Mouse (Mus musculus) kidney, embryonic 15.5 days (tissue): ENCODE data around the gene Ankrd13d. TPM values are rescaled to one million over a fixed set of nuclear protein-coding genes. Genes with fewer than 3 reads are reported as not detected.
A peak's percentile ranks its signal among the peaks of the same experiment; 100 is the strongest.
"Not testable (repeated sequence)": the region's sequence is repeated elsewhere in the genome, so short reads cannot be mapped to it uniquely, and the experiment has no call there.

Experiments used
- ATAC-seq: fragments of 200-750 bp; cut with Nextera tagmentation; replicated peaks from 2 replicates; pipeline ENCODE4 v1.8.0; 2017; ENCODE audit warnings: moderate TSS enrichment; ENCODE audit not compliant: low FRiP score
- H3K27ac ChIP-seq: fragments of 300-500 bp; sonication (generic); 2 replicates; pipeline ENCODE4 v1.5.1; 2015; ENCODE audit warnings: mild to moderate bottlenecking, inconsistent platforms
- H3K27me3 ChIP-seq: fragments of 300-500 bp; sonication (generic); 2 replicates; pipeline ENCODE4 v1.6.1; 2015; ENCODE audit warnings: inconsistent platforms
- H3K36me3 ChIP-seq: fragments of 300-500 bp; sonication (generic); 2 replicates; pipeline ENCODE4 v1.6.1; 2015; ENCODE audit warnings: inconsistent platforms
- H3K4me1 ChIP-seq: fragments of 300-500 bp; sonication (generic); 2 replicates; pipeline ENCODE4 v1.6.1; 2015; ENCODE audit warnings: inconsistent platforms
- H3K4me2 ChIP-seq: fragments of 300-500 bp; sonication (generic); 2 replicates; pipeline ENCODE4 v1.6.1; 2015; ENCODE audit warnings: moderate library complexity, mild to moderate bottlenecking, inconsistent platforms
- H3K4me3 ChIP-seq: fragments of 300-500 bp; sonication (generic); replicated peaks from 2 replicates; pipeline ENCODE4 v1.5.1; 2015; ENCODE audit warnings: mild to moderate bottlenecking, inconsistent platforms
- H3K9ac ChIP-seq: fragments of 300-500 bp; sonication (generic); 2 replicates; pipeline ENCODE4 v1.6.1; 2015; ENCODE audit warnings: mild to moderate bottlenecking, inconsistent platforms
- H3K9me3 ChIP-seq: fragments of 300-500 bp; sonication (generic); replicated peaks from 2 replicates; pipeline ENCODE4 v1.6.1; 2016; ENCODE audit warnings: inconsistent platforms
- WGBS: fragments of 180-500 bp; shearing (Covaris S2); methylation state at CpG from one replicate; pipeline ENCODE4 v1.1.7; 2015; ENCODE audit warnings: mixed read lengths; 5-methylcytosine and 5-hydroxymethylcytosine counted together
- polyA plus RNA-seq: library from polyadenylated mRNA; unstranded; fragments of >200 nt; fragmentation: Nextera tagmentation; extraction: Ambion mirVana; gene quantifications from 2 replicates; pipeline ENCODE4 v1.2.1, GENCODE M21; 2015

The Ankrd13d gene
- polyA plus RNA-seq, 1 experiment from 2014 or later: 8.3 TPM

DNA sequence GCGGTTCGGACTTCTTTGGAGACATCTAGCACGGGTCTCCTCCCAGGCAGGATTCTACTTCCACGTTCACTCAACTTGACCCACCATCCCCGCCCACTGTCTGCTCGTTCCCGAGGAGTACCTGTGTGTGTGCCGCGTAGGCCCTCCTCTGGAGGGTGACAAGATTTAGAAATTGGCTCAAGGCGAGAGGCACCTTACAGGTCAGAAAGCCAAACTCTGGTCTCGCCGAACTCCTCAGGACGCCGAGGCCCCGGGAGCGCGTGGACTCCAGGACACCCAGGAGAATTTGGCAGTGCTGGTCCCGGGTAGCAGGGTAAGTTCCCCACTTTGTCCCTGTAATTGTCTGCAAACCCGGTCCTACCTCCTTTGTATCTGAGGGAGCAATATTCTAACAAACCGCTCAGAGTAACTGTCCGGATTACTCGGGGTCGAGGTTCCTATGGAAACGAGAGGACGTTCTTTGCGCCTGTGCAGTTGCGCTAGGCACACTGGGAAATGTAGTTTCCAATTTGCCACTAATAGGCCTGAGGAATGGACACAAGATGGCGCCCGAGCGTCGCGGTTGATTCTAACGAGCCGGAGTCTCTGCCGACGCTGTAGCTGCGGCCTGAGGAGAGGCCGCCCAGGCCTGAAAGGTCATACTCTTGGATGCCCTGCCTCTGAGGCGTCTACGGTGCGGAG is 25.6 kb downstream of the Ankrd13d start:
- peaks cover 13% of the 10 kb centered on the region for H3K4me1 ChIP-seq
- peak overlapping the region; percentile 68 for H3K4me3 ChIP-seq
- H3K27ac ChIP-seq: peak overlapping the region; percentile 29; the same call in 1 of the 2 replicates
- H3K4me2 ChIP-seq: peak overlapping the region; percentile 94
- H3K9ac ChIP-seq: peak overlapping the region; percentile 53
- no peaks in the 10 kb centered on the region for H3K36me3 ChIP-seq
- peak; percentile 91 for ATAC-seq
- WGBS: under 1% methylated on average over 41 of the region's 41 CpGs
- H3K27me3 ChIP-seq: no peaks in the 10 kb centered on the region
- no peaks in the 10 kb centered on the region for H3K9me3 ChIP-seq

DNA sequence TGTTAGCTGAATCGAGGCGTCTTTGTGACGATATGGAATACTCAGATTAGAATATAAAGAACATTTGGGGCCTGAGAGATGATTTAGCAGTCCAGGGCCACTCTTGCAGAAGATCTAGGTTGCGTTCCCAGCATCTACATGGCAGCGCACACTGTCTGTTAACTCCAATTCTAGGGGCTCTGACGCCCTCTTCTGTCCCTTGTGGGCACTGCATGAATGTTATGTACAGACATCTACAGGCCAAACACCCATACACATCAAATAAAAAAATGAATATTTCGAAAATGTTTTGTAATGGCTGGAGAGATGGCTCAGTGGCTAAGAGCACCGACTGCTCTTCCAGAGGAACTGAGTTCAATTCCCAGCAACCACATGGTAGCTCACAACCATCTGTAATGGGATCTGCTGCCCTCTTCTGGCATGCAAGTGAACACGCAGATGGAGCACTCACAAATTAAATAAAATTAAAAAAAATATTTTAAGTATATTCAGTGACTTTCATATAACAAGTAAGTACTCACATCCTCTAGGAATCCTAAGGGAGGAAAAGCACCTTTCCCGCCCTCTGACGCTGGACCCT is 27.3 kb downstream of the Ankrd13d start:
- no peak overlapping the region for H3K9ac ChIP-seq
- no peak overlapping the region for H3K4me2 ChIP-seq
- no peak overlapping the region for H3K4me3 ChIP-seq
- no peaks in the 10 kb centered on the region for H3K27me3 ChIP-seq
- peaks cover 13% of the 10 kb centered on the region for H3K4me1 ChIP-seq
- no peak for ATAC-seq
- 77% methylated on average over 11 of the region's 11 CpGs for WGBS
- no peak overlapping the region for H3K27ac ChIP-seq
- no peaks in the 10 kb centered on the region for H3K9me3 ChIP-seq
- no peaks in the 10 kb centered on the region for H3K36me3 ChIP-seq

DNA sequence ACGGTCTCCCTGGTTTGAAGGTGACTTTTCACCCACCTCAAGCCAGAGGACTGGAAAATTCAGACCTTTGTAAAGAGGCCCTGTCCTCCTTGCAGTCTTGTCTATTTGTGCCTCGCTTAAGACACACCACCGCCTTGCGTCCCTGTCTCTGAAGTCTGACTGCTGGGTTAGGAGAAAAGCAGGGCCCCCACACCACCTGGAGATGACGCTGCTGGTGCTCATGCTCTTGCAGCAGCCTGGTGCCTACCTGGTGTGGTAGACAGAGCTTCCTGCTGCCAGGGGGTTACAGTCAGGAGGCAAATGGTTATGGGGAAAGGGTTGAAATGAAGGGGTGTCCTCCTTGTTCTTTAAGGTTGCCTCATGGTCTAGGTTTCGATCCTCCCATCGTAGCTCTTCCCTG is 28.7 kb downstream of the Ankrd13d start:
- Histone ChIP-seq H3K9me3 (no peaks in the 10 kb centered on the region), H3K4me1 (peaks cover 13% of the 10 kb centered on the region), H3K27ac (no peak overlapping the region), H3K4me2 (no peak overlapping the region), H3K27me3 (no peaks in the 10 kb centered on the region), H3K36me3 (no peaks in the 10 kb centered on the region), H3K9ac (no peak overlapping the region), H3K4me3 (no peak overlapping the region)
- 86% methylated on average over 7 of the region's 7 CpGs for WGBS
- no peak for ATAC-seq

GRCm38 (mm10) chr19:4248683-4249082 is 34.3 kb downstream of the Ankrd13d start:
- not testable (repeated sequence) for H3K4me3 ChIP-seq, H3K4me2 ChIP-seq, H3K9ac ChIP-seq, H3K36me3 ChIP-seq, H3K9me3 ChIP-seq, H3K27me3 ChIP-seq, H3K4me1 ChIP-seq, ATAC-seq, H3K27ac ChIP-seq
- 71% methylated on average over 1 of the region's 1 CpGs for WGBS

GRCm38 (mm10) chr19:4247010-4247409 is 35.9 kb downstream of the Ankrd13d start:
- ATAC-seq: no peak
- H3K4me2 ChIP-seq: no peak overlapping the region

GRCm38 (mm10) chr19:4244775-4245174 is 38.2 kb downstream of the Ankrd13d start:
- ATAC-seq: no peak
- Histone ChIP-seq H3K4me3 (no peak overlapping the region), H3K4me1 (peaks cover 9% of the 10 kb centered on the region), H3K36me3 (no peaks in the 10 kb centered on the region), H3K4me2 (no peak overlapping the region), H3K27me3 (no peaks in the 10 kb centered on the region), H3K9ac (no peak overlapping the region), H3K9me3 (no peaks in the 10 kb centered on the region), H3K27ac (no peak overlapping the region)
- 85% methylated on average over 6 of the region's 6 CpGs for WGBS

More at GRCm38 (mm10) chr19:4247010-4247409, 35.9 kb downstream of the Ankrd13d start:
- Histone ChIP-seq H3K27ac (no peak overlapping the region), H3K27me3 (no peaks in the 10 kb centered on the region), H3K36me3 (no peaks in the 10 kb centered on the region), H3K9me3 (no peaks in the 10 kb centered on the region), H3K4me3 (no peak overlapping the region), H3K9ac (no peak overlapping the region), H3K4me1 (no peaks in the 10 kb centered on the region)
- WGBS: 46% methylated on average over 1 of the region's 1 CpGs

- 66% methylated on average over 3 of the region's 3 CpGs for WGBS
- H3K27ac ChIP-seq: no peak overlapping the region
These were observed 40.5 kb downstream of the Ankrd13d start for GRCm38 (mm10) chr19:4242416-4242815.

GRCm38 (mm10) chr19:4240247-4240668 is 42.7 kb downstream of the Ankrd13d start:
- no peak overlapping the region for H3K9ac ChIP-seq
- no peaks in the 10 kb centered on the region for H3K9me3 ChIP-seq
- H3K4me2 ChIP-seq: no peak overlapping the region
- H3K27ac ChIP-seq: no peak overlapping the region
- WGBS: 35% methylated on average over 8 of the region's 8 CpGs
- ATAC-seq: no peak
- peaks cover 17% of the 10 kb centered on the region for H3K4me1 ChIP-seq
- H3K4me3 ChIP-seq: no peak overlapping the region
- no peaks in the 10 kb centered on the region for H3K27me3 ChIP-seq
- no peaks in the 10 kb centered on the region for H3K36me3 ChIP-seq

More at GRCm38 (mm10) chr19:4242416-4242815, 40.5 kb downstream of the Ankrd13d start:
- Histone ChIP-seq H3K9me3 (no peaks in the 10 kb centered on the region), H3K4me1 (peaks cover 17% of the 10 kb centered on the region), H3K4me2 (no peak overlapping the region), H3K4me3 (no peak overlapping the region), H3K9ac (no peak overlapping the region), H3K36me3 (no peaks in the 10 kb centered on the region), H3K27me3 (no peaks in the 10 kb centered on the region)
- ATAC-seq: no peak

- no peaks in the 10 kb centered on the region for H3K27me3 ChIP-seq
- peaks cover 40% of the 10 kb centered on the region for H3K4me1 ChIP-seq
- no peak for ATAC-seq
- H3K36me3 ChIP-seq: no peaks in the 10 kb centered on the region
- no peak overlapping the region for H3K9ac ChIP-seq
- no peak overlapping the region for H3K4me3 ChIP-seq
- no peaks in the 10 kb centered on the region for H3K9me3 ChIP-seq
- 71% methylated on average over 4 of the region's 4 CpGs for WGBS
- no peak overlapping the region for H3K4me2 ChIP-seq
- H3K27ac ChIP-seq: no peak overlapping the region
These were observed 48.4 kb downstream of the Ankrd13d start for GRCm38 (mm10) chr19:4234548-4234947.

DNA sequence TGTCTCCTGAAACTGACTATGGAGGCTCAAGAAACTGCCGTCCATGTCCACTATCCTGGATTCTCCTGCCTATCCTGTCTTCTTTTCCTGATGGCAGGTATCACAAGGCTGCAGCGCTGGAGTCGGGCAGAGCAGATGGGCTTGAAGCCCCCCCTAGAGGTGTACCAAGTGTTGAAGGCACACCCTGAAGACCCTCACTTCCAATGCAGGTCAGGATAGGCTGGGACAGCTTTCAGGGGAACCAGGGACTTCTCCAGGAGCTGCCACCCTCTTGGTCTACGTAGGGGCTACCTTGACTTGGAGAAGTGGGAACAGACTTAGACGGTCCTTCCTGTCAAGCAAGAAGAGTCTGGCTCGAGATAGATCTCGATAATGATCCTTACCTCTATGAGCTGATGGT is 50.3 kb downstream of the Ankrd13d start:
- H3K4me3 ChIP-seq: peak overlapping the region; percentile 53; the same call in 1 of the 2 replicates
- no peaks in the 10 kb centered on the region for H3K36me3 ChIP-seq
- H3K27me3 ChIP-seq: no peaks in the 10 kb centered on the region
- H3K9me3 ChIP-seq: no peaks in the 10 kb centered on the region
- 84% methylated on average over 7 of the region's 7 CpGs for WGBS
- H3K4me2 ChIP-seq: peak overlapping the region; percentile 67
- ATAC-seq: no peak
- H3K4me1 ChIP-seq: peaks cover 51% of the 10 kb centered on the region
- 0 out of 2 replicates have a peak overlapping the region, but pooled peaks have one; percentile 53 for H3K9ac ChIP-seq
- H3K27ac ChIP-seq: peak overlapping the region; percentile 95

- Histone ChIP-seq H3K27ac (peak overlapping the region; percentile 95), H3K9ac (peak overlapping the region; percentile 53), H3K36me3 (no peaks in the 10 kb centered on the region), H3K4me3 (peak overlapping the region; percentile 53), H3K4me2 (peak overlapping the region; percentile 67), H3K4me1 (peaks cover 51% of the 10 kb centered on the region), H3K9me3 (no peaks in the 10 kb centered on the region), H3K27me3 (no peaks in the 10 kb centered on the region; the same call in 1 of the 2 replicates)
- 37% methylated on average over 2 of the region's 2 CpGs for WGBS
- ATAC-seq: peak; percentile 8
These were observed 50.8 kb downstream of the Ankrd13d start for GRCm38 (mm10) chr19:4232186-4232572.

GRCm38 (mm10) chr19:4231253-4232185 is 51.4 kb downstream of the Ankrd13d start, which contains the start of gene Pold4:
TSS of gene Pold4 (plus strand) at chr19:4231899.
- Histone ChIP-seq H3K4me1 (peaks cover 51% of the 10 kb centered on the region), H3K4me3 (peak within 1 kb of the TSS; percentile 53), H3K9me3 (no peaks in the 10 kb centered on the region), H3K36me3 (no peaks in the 10 kb centered on the region), H3K9ac (peak within 1 kb of the TSS; percentile 53), H3K27ac (peak within 1 kb of the TSS; percentile 95), H3K27me3 (no peaks in the 10 kb centered on the region; the same call in 1 of the 2 replicates), H3K4me2 (peak within 1 kb of the TSS; percentile 67)
- ATAC-seq: peak; percentile 82
- 10% methylated on average over 26 of the region's 26 CpGs for WGBS
